Mouse (Mus musculus) liver, embryonic 14.5 days (tissue): ENCODE results near the gene Filip1l.

Experiments
- CTCF ChIP-seq: IDR thresholded peaks from 2 replicates; pipeline ENCODE4 v1.5.1; 2016; ENCODE audit warnings: antibody characterized with exemption, low read depth, control low read depth
- EP300 ChIP-seq: IDR thresholded peaks from 2 replicates; pipeline ENCODE4 v1.6.1; 2016; ENCODE audit warnings: antibody characterized with exemption, low read depth

DNA sequence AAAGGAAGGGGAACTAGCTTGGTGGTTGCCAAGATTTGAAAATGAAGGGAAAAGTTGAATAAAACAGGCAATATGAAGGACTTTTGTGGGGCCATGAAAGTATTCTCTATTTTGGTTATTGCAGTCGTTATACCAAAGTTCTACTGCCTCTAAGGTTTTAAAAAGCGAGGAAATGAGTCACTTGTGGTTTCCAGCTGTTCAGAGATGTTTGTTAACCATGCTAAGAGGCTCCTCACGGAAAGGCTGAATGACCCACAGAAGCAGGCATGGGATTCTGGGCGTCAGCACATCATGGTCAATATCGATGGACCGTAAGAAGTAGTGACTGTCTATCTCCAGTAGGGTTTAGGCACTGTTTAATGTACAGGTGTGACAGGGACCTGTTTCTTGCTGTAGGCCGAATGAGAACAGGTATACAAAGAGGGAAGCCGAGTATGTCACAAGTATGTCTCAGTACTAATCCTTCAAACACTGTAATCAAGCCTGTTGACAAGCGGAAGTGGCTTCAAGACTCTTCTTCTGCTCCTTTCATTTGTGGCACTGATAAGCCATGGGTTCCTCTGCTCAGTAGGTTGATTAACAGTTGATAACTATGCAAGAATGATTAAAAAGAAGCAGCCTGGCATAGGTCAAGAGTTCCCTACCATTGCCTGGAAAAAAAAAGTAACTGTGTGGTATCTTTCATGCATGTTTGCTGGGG, 25.9 kb downstream of the Filip1l start:
- TF ChIP-seq EP300 (no peak), CTCF (no peak)
